Mouse (Mus musculus) cerebellum, adult 2 months (tissue): ENCODE measurements around the gene Mrtfa.

Experiments
- CTCF ChIP-seq: fragments of 200-500 bp; IDR thresholded peaks from 2 replicates; pipeline ENCODE4 v1.5.1; 2011; ENCODE audit warnings: low read depth, mild to moderate bottlenecking, control low read depth, low read length, moderate library complexity, borderline replicate concordance; ENCODE audit not compliant: insufficient read depth
- POLR2A ChIP-seq: fragments of 200-500 bp; IDR thresholded peaks from 2 replicates; pipeline ENCODE4 v1.6.1; 2011; ENCODE audit warnings: low read length, control low read depth, borderline replicate concordance; ENCODE audit not compliant: insufficient read depth

- TF ChIP-seq CTCF (no peak), POLR2A (no peak)
These were observed 120.1 kb downstream of the Mrtfa start for GRCm38 (mm10) chr15:81070470-81070869.
